Mouse (Mus musculus) neural tube, embryonic 15.5 days (tissue): ENCODE measurements around the gene Slco2b1. TPM values are rescaled to one million over a fixed set of nuclear protein-coding genes. Genes with fewer than 3 reads are reported as not detected.
"Not testable (repeated sequence)": the region's sequence is repeated elsewhere in the genome, so short reads cannot be mapped to it uniquely, and the experiment has no call there.

ENCODE experiments used
- ATAC-seq: fragments of 200-750 bp; cut with Nextera tagmentation; 2 replicates; pipeline ENCODE4 v1.8.0; 2017; ENCODE audit warnings: mild to moderate bottlenecking, moderate TSS enrichment, moderate library complexity; ENCODE audit not compliant: low FRiP score
- H3K27ac ChIP-seq: fragments of 300-500 bp; sonication (generic); replicated peaks from 2 replicates; pipeline ENCODE4 v1.5.1; 2015; ENCODE audit warnings: mild to moderate bottlenecking, inconsistent platforms
- H3K27me3 ChIP-seq: fragments of 300-500 bp; sonication (generic); replicated peaks from 2 replicates; pipeline ENCODE4 v1.6.1; 2015; ENCODE audit warnings: inconsistent platforms
- H3K36me3 ChIP-seq: fragments of 300-500 bp; sonication (generic); 2 replicates; pipeline ENCODE4 v1.6.1; 2015; ENCODE audit warnings: inconsistent platforms
- H3K4me1 ChIP-seq: fragments of 300-500 bp; sonication (generic); 2 replicates; pipeline ENCODE4 v1.6.1; 2015; ENCODE audit warnings: inconsistent platforms
- H3K4me2 ChIP-seq: fragments of 300-500 bp; sonication (generic); 2 replicates; pipeline ENCODE4 v1.6.1; 2015; ENCODE audit warnings: inconsistent platforms, mild to moderate bottlenecking, moderate library complexity
- H3K4me3 ChIP-seq: fragments of 300-500 bp; sonication (generic); replicated peaks from 2 replicates; pipeline ENCODE4 v1.5.1; 2015; ENCODE audit warnings: mild to moderate bottlenecking, inconsistent platforms
- H3K9ac ChIP-seq: fragments of 300-500 bp; sonication (generic); replicated peaks from 2 replicates; pipeline ENCODE4 v1.6.1; 2015; ENCODE audit warnings: mild to moderate bottlenecking, inconsistent platforms
- H3K9me3 ChIP-seq: fragments of 300-500 bp; sonication (generic); replicated peaks from 2 replicates; pipeline ENCODE4 v1.6.1; 2016; ENCODE audit warnings: inconsistent platforms
- WGBS: fragments of 180-500 bp; shearing (Covaris S2); methylation state at CpG from one replicate; pipeline ENCODE4 v1.1.7; 2015; ENCODE audit warnings: mixed read lengths; 5-methylcytosine and 5-hydroxymethylcytosine counted together
- polyA plus RNA-seq: library from polyadenylated mRNA; unstranded; fragments of >200 nt; fragmentation: Nextera tagmentation; extraction: Ambion mirVana; gene quantifications from 2 replicates; pipeline ENCODE4 v1.2.1, GENCODE M21; 2015

Slco2b1 gene
- polyA plus RNA-seq: 6.1 and 8.7 TPM in 2 replicates

DNA sequence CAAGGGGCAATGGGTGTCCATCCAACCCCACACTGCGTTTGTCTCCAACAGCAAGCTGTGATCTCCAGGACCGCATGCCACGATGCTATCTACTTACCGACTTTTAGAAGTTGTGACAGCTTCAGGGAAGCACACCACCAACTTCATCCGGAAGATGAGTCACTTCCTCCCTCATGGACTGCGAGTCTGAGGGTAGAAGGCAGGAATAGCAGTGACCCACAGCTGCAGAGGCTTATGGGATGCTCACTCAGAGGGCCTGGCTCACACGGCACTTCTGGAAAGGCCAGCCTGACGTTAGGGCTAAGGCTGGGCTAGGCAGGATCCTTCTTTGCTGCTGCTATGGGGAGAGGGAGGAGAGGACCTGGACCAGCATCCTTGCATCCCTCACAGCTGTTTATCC, at the start of gene Slco2b1:
Gene Slco2b1, minus strand, starts transcription at position 175 of the 400 bp plus-strand sequence.
- Histone ChIP-seq H3K4me2 (no peak within 1 kb of the TSS), H3K9me3 (no peaks in the 10 kb centered on the region), H3K9ac (no peak within 1 kb of the TSS), H3K4me1 (peaks cover 6% of the 10 kb centered on the region; the same call in 1 of the 2 replicates), H3K36me3 (no peaks in the 10 kb centered on the region), H3K4me3 (no peak within 1 kb of the TSS), H3K27me3 (no peaks in the 10 kb centered on the region), H3K27ac (no peak within 1 kb of the TSS)
- 85% methylated on average over 8 of the region's 8 CpGs for WGBS
- ATAC-seq: no peak

- no peak overlapping the region for H3K4me2 ChIP-seq
- no peak overlapping the region for H3K9ac ChIP-seq
- H3K9me3 ChIP-seq: no peaks in the 10 kb centered on the region
- ATAC-seq: no peak
- 64% methylated on average over 9 of the region's 9 CpGs for WGBS
- H3K4me1 ChIP-seq: no peaks in the 10 kb centered on the region
- H3K36me3 ChIP-seq: no peaks in the 10 kb centered on the region
- H3K4me3 ChIP-seq: no peak overlapping the region
- no peaks in the 10 kb centered on the region for H3K27me3 ChIP-seq
- no peak overlapping the region for H3K27ac ChIP-seq
Observed at GRCm38 (mm10) chr7:99739276-99739675, 28.1 kb upstream of the Slco2b1 start.

- WGBS: 94% methylated on average over 9 of the region's 9 CpGs
- H3K27me3 ChIP-seq, H3K4me2 ChIP-seq, H3K36me3 ChIP-seq, H3K4me3 ChIP-seq, H3K4me1 ChIP-seq, H3K9ac ChIP-seq, H3K9me3 ChIP-seq, H3K27ac ChIP-seq, ATAC-seq: not testable (repeated sequence)
Observed at GRCm38 (mm10) chr7:99735491-99735890, 24.4 kb upstream of the Slco2b1 start.

GRCm38 (mm10) chr7:99734612-99735011, 23.5 kb upstream of the Slco2b1 start:
- no peak for ATAC-seq
- 95% methylated on average over 2 of the region's 2 CpGs for WGBS

GRCm38 (mm10) chr7:99729973-99730372, 18.8 kb upstream of the Slco2b1 start, which contains the start of gene Olfr520:
TSS of gene Olfr520 (plus strand) at chr7:99730273.
- no peaks in the 10 kb centered on the region for H3K9me3 ChIP-seq
- H3K4me1 ChIP-seq: no peaks in the 10 kb centered on the region
- H3K9ac ChIP-seq: no peak within 1 kb of the TSS
- no peak within 1 kb of the TSS for H3K27ac ChIP-seq
- ATAC-seq: no peak
- no peak within 1 kb of the TSS for H3K4me3 ChIP-seq
- H3K36me3 ChIP-seq: no peaks in the 10 kb centered on the region
- H3K27me3 ChIP-seq: no peaks in the 10 kb centered on the region
- H3K4me2 ChIP-seq: no peak within 1 kb of the TSS
- 69% methylated on average over 2 of the region's 2 CpGs for WGBS

More at GRCm38 (mm10) chr7:99734612-99735011, 23.5 kb upstream of the Slco2b1 start:
- H3K27me3 ChIP-seq: no peaks in the 10 kb centered on the region
- H3K4me3 ChIP-seq: no peak overlapping the region
- no peak overlapping the region for H3K27ac ChIP-seq
- H3K4me2 ChIP-seq: no peak overlapping the region
- no peaks in the 10 kb centered on the region for H3K36me3 ChIP-seq
- no peak overlapping the region for H3K9ac ChIP-seq
- H3K4me1 ChIP-seq: no peaks in the 10 kb centered on the region
- H3K9me3 ChIP-seq: no peaks in the 10 kb centered on the region

DNA sequence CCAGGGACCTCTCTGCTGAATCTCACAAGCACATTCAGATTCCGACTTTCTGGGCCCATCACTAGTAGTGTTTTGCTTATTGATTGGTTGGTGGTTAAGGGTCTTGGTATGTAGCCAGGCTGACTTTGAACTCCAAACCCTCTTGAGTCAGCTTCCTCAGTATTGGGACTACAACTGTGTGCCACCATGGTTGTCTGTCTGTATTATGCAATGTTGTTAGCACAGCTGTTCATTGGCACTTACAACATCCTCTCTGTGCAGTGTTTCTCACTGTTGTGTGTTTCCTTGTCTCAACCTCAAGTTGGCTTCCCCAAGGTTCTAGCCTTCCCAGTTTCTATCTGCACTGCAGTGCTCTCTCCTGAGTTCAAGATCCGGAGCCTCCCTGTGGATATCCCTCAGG, 5.4 kb upstream of the Slco2b1 start:
- Histone ChIP-seq H3K4me3 (no peak overlapping the region), H3K27me3 (no peaks in the 10 kb centered on the region), H3K4me1 (no peaks in the 10 kb centered on the region), H3K27ac (no peak overlapping the region), H3K4me2 (no peak overlapping the region), H3K9me3 (no peaks in the 10 kb centered on the region), H3K9ac (no peak overlapping the region), H3K36me3 (no peaks in the 10 kb centered on the region)
- ATAC-seq: no peak
- WGBS: 93% methylated on average over 2 of the region's 2 CpGs

GRCm38 (mm10) chr7:99712431-99712830, 1.3 kb upstream of the Slco2b1 start:
- H3K9ac ChIP-seq: no peak overlapping the region
- no peak overlapping the region for H3K4me2 ChIP-seq
- 90% methylated on average over 4 of the region's 4 CpGs for WGBS
- H3K27ac ChIP-seq: no peak overlapping the region
- no peak for ATAC-seq
- no peaks in the 10 kb centered on the region for H3K27me3 ChIP-seq
- no peaks in the 10 kb centered on the region for H3K36me3 ChIP-seq
- H3K9me3 ChIP-seq: no peaks in the 10 kb centered on the region
- H3K4me1 ChIP-seq: peaks cover 6% of the 10 kb centered on the region; the same call in 1 of the 2 replicates
- no peak overlapping the region for H3K4me3 ChIP-seq

GRCm38 (mm10) chr7:99710476-99710875, 664 bp downstream of the Slco2b1 start:
- Histone ChIP-seq H3K27me3 (no peaks in the 10 kb centered on the region), H3K4me1 (peaks cover 6% of the 10 kb centered on the region; the same call in 1 of the 2 replicates), H3K4me2 (no peak overlapping the region), H3K27ac (no peak overlapping the region), H3K4me3 (no peak overlapping the region), H3K9ac (no peak overlapping the region), H3K9me3 (no peaks in the 10 kb centered on the region), H3K36me3 (no peaks in the 10 kb centered on the region)
- WGBS: 28% methylated on average over 1 of the region's 1 CpGs
- ATAC-seq: no peak

DNA sequence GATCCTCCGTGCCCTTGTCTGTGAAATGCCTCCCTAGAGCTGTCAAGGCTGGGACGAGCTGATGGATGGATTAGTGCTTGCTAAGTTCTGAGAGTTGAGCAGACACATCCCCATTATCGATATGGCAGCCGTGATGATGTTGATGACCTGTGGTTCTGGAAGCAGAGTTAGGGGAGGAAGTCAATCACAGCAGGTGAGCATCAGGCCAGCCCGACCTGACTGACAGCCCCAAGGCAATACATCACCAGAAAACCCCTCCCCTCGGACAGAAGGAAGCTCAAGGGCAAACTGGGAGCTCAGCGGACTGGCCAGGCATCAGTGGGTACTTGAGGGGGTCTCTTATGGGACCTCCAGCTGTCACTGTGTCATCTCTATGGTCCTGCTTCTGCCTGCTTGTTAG, 1.1 kb downstream of the Slco2b1 start:
- Histone ChIP-seq H3K9ac (no peak overlapping the region), H3K9me3 (no peaks in the 10 kb centered on the region), H3K4me1 (peaks cover 6% of the 10 kb centered on the region; the same call in 1 of the 2 replicates), H3K4me2 (no peak overlapping the region), H3K4me3 (no peak overlapping the region), H3K27ac (no peak overlapping the region), H3K27me3 (no peaks in the 10 kb centered on the region), H3K36me3 (no peaks in the 10 kb centered on the region)
- 60% methylated on average over 7 of the region's 7 CpGs for WGBS
- no peak for ATAC-seq

DNA sequence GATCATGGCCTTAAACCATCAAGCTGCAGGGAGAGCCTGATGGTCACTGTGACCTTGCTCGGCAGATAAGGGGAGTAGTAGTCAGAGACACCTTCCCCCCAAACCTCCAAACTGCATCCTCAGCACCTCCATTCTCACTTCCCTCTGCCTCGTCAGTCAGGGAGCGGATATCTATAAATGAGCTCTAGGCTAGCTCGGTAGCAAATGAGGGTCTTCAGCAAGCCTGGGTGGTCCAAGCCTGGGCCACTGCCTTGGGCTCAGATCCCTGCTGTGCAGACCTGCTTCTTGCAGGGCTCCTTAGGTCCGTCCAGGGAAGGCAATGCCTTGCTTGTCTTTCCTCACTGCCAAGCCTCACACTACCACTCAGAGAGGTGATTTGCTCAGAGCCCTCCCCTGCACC, 2.4 kb downstream of the Slco2b1 start:
- H3K4me2 ChIP-seq: no peak overlapping the region
- no peaks in the 10 kb centered on the region for H3K36me3 ChIP-seq
- ATAC-seq: no peak
- 78% methylated on average over 5 of the region's 5 CpGs for WGBS
- H3K9ac ChIP-seq: no peak overlapping the region
- no peak overlapping the region for H3K27ac ChIP-seq
- H3K4me1 ChIP-seq: peaks cover 6% of the 10 kb centered on the region; the same call in 1 of the 2 replicates
- no peaks in the 10 kb centered on the region for H3K9me3 ChIP-seq
- H3K4me3 ChIP-seq: no peak overlapping the region
- H3K27me3 ChIP-seq: no peaks in the 10 kb centered on the region

- Histone ChIP-seq H3K27me3 (no peaks in the 10 kb centered on the region), H3K9ac (no peak overlapping the region), H3K36me3 (no peaks in the 10 kb centered on the region), H3K9me3 (no peaks in the 10 kb centered on the region), H3K4me3 (no peak overlapping the region), H3K4me1 (peaks cover 6% of the 10 kb centered on the region; the same call in 1 of the 2 replicates), H3K27ac (no peak overlapping the region), H3K4me2 (no peak overlapping the region)
- 65% methylated on average over 8 of the region's 8 CpGs for WGBS
- no peak for ATAC-seq
Observed at GRCm38 (mm10) chr7:99708301-99708721, 2.8 kb downstream of the Slco2b1 start.

GRCm38 (mm10) chr7:99707671-99708070, 3.5 kb downstream of the Slco2b1 start:
- H3K4me2 ChIP-seq: no peak overlapping the region
- no peak overlapping the region for H3K9ac ChIP-seq
- WGBS: 90% methylated on average over 6 of the region's 6 CpGs
- no peaks in the 10 kb centered on the region for H3K9me3 ChIP-seq
- no peak overlapping the region for H3K4me3 ChIP-seq
- no peaks in the 10 kb centered on the region for H3K36me3 ChIP-seq
- ATAC-seq: no peak
- peaks cover 6% of the 10 kb centered on the region; the same call in 1 of the 2 replicates for H3K4me1 ChIP-seq
- H3K27me3 ChIP-seq: no peaks in the 10 kb centered on the region
- no peak overlapping the region for H3K27ac ChIP-seq
